Mouse (Mus musculus) limb, embryonic 15.5 days (tissue): ENCODE measurements around the gene Ahnak. TPM values are rescaled to one million over a fixed set of nuclear protein-coding genes. Genes with fewer than 3 reads are reported as not detected.

Experiments
- ATAC-seq: fragments of 200-750 bp; cut with Nextera tagmentation; 2 replicates; pipeline ENCODE4 v1.8.0; 2017; ENCODE audit warnings: low read depth, moderate TSS enrichment; ENCODE audit not compliant: insufficient number of reproducible peaks, low FRiP score, low TSS enrichment
- H3K27ac ChIP-seq: fragments of 300-500 bp; sonication (generic); 2 replicates; pipeline ENCODE4 v1.5.1; 2015; ENCODE audit warnings: moderate library complexity, mild to moderate bottlenecking, inconsistent platforms
- H3K27me3 ChIP-seq: fragments of 300-500 bp; sonication (generic); 2 replicates; pipeline ENCODE4 v1.6.1; 2015; ENCODE audit warnings: inconsistent platforms
- H3K36me3 ChIP-seq: fragments of 300-500 bp; sonication (generic); 2 replicates; pipeline ENCODE4 v1.6.1; 2015; ENCODE audit warnings: inconsistent platforms
- H3K4me1 ChIP-seq: fragments of 300-500 bp; sonication (generic); 2 replicates; pipeline ENCODE4 v1.6.1; 2015; ENCODE audit warnings: inconsistent platforms
- H3K4me2 ChIP-seq: fragments of 300-500 bp; sonication (generic); 2 replicates; pipeline ENCODE4 v1.6.1; 2015; ENCODE audit warnings: mild to moderate bottlenecking, inconsistent platforms
- H3K4me3 ChIP-seq: fragments of 300-500 bp; sonication (generic); 2 replicates; pipeline ENCODE4 v1.5.1; 2015; ENCODE audit warnings: mild to moderate bottlenecking, inconsistent platforms
- H3K9ac ChIP-seq: fragments of 300-500 bp; sonication (generic); 2 replicates; pipeline ENCODE4 v1.6.1; 2015; ENCODE audit warnings: inconsistent platforms
- H3K9me3 ChIP-seq: fragments of 300-500 bp; sonication (generic); 2 replicates; pipeline ENCODE4 v1.6.1; 2016; ENCODE audit warnings: inconsistent platforms
- WGBS: fragments of 180-500 bp; shearing (Covaris S2); methylation state at CpG from one replicate; pipeline ENCODE4 v1.1.7; 2015; 5-methylcytosine and 5-hydroxymethylcytosine counted together
- polyA plus RNA-seq: library from polyadenylated mRNA; unstranded; fragments of >200 nt; fragmentation: Nextera tagmentation; extraction: Ambion mirVana; gene quantifications from 2 replicates; pipeline ENCODE4 v1.2.1, GENCODE M21; 2015

Gene Ahnak
- polyA plus RNA-seq, 1 experiment from 2014 or later: 104 TPM

- no peak for ATAC-seq
- 79% methylated on average over 13 of the region's 13 CpGs for WGBS
These were observed 108.4 kb downstream of the Ahnak start for GRCm38 (mm10) chr19:9097441-9097840.

GRCm38 (mm10) chr19:9099751-9100150 lies 110.7 kb downstream of the Ahnak start:
- no peaks in the 10 kb centered on the region for H3K36me3 ChIP-seq
- no peaks in the 10 kb centered on the region for H3K9me3 ChIP-seq
- ATAC-seq: no peak
- H3K27me3 ChIP-seq: no peaks in the 10 kb centered on the region
- H3K9ac ChIP-seq: no peak overlapping the region
- 85% methylated on average over 8 of the region's 8 CpGs for WGBS
- H3K4me1 ChIP-seq: 0 out of 2 replicates have a peak, but pooled peaks cover under 1% of the 10 kb centered on the region
- no peak overlapping the region for H3K4me3 ChIP-seq
- no peak overlapping the region for H3K27ac ChIP-seq
- H3K4me2 ChIP-seq: no peak overlapping the region

More at GRCm38 (mm10) chr19:9097441-9097840, 108.4 kb downstream of the Ahnak start:
- no peak overlapping the region for H3K27ac ChIP-seq
- no peaks in the 10 kb centered on the region for H3K4me1 ChIP-seq
- H3K9me3 ChIP-seq: no peaks in the 10 kb centered on the region
- H3K27me3 ChIP-seq: no peaks in the 10 kb centered on the region
- H3K4me2 ChIP-seq: no peak overlapping the region
- no peak overlapping the region for H3K4me3 ChIP-seq
- H3K9ac ChIP-seq: no peak overlapping the region
- H3K36me3 ChIP-seq: no peaks in the 10 kb centered on the region

- no peak overlapping the region for H3K4me2 ChIP-seq
- WGBS: 78% methylated on average over 17 of the region's 17 CpGs
- 0 out of 2 replicates have a peak, but pooled peaks cover 6% of the 10 kb centered on the region for H3K4me1 ChIP-seq
- no peak overlapping the region for H3K27ac ChIP-seq
- no peak overlapping the region for H3K4me3 ChIP-seq
- ATAC-seq: no peak
- no peak overlapping the region for H3K9ac ChIP-seq
- no peaks in the 10 kb centered on the region for H3K9me3 ChIP-seq
- H3K27me3 ChIP-seq: no peaks in the 10 kb centered on the region
- H3K36me3 ChIP-seq: no peaks in the 10 kb centered on the region
These were observed 111.4 kb downstream of the Ahnak start for GRCm38 (mm10) chr19:9100297-9101061.

GRCm38 (mm10) chr19:9101062-9101457 lies 112.0 kb downstream of the Ahnak start:
- H3K9ac ChIP-seq: no peak overlapping the region
- WGBS: 62% methylated on average over 2 of the region's 2 CpGs

GRCm38 (mm10) chr19:9103986-9104385 lies 114.9 kb downstream of the Ahnak start:
- H3K9ac ChIP-seq: no peak overlapping the region
- no peak overlapping the region for H3K4me2 ChIP-seq
- H3K27ac ChIP-seq: no peak overlapping the region
- H3K36me3 ChIP-seq: no peaks in the 10 kb centered on the region
- peaks cover 24% of the 10 kb centered on the region for H3K4me1 ChIP-seq
- 66% methylated on average over 4 of the region's 4 CpGs for WGBS
- H3K9me3 ChIP-seq: no peaks in the 10 kb centered on the region
- ATAC-seq: no peak
- no peak overlapping the region for H3K4me3 ChIP-seq
- H3K27me3 ChIP-seq: no peaks in the 10 kb centered on the region

More at GRCm38 (mm10) chr19:9101062-9101457, 112.0 kb downstream of the Ahnak start:
- Histone ChIP-seq H3K4me1 (peaks cover 9% of the 10 kb centered on the region), H3K27me3 (no peaks in the 10 kb centered on the region), H3K27ac (no peak overlapping the region), H3K4me2 (no peak overlapping the region), H3K4me3 (no peak overlapping the region), H3K36me3 (no peaks in the 10 kb centered on the region), H3K9me3 (no peaks in the 10 kb centered on the region)
- no peak for ATAC-seq

GRCm38 (mm10) chr19:9105101-9105685 lies 116.1 kb downstream of the Ahnak start:
- 65% methylated on average over 3 of the region's 3 CpGs for WGBS
- H3K9me3 ChIP-seq: no peaks in the 10 kb centered on the region
- no peaks in the 10 kb centered on the region for H3K36me3 ChIP-seq
- H3K4me3 ChIP-seq: no peak overlapping the region
- H3K4me1 ChIP-seq: peaks cover 24% of the 10 kb centered on the region
- no peak overlapping the region for H3K9ac ChIP-seq
- no peaks in the 10 kb centered on the region for H3K27me3 ChIP-seq
- peak overlapping the region; percentile 79 for H3K27ac ChIP-seq
- no peak overlapping the region for H3K4me2 ChIP-seq
- no peak for ATAC-seq

- H3K4me2 ChIP-seq: 0 out of 2 replicates have a peak overlapping the region, but pooled peaks have one; percentile 1
- H3K4me3 ChIP-seq: no peak overlapping the region
- 39% methylated on average over 5 of the region's 5 CpGs for WGBS
- H3K27ac ChIP-seq: peak overlapping the region; percentile 79
- H3K27me3 ChIP-seq: no peaks in the 10 kb centered on the region
- no peak overlapping the region for H3K9ac ChIP-seq
- peaks cover 24% of the 10 kb centered on the region for H3K4me1 ChIP-seq
- H3K9me3 ChIP-seq: no peaks in the 10 kb centered on the region
- H3K36me3 ChIP-seq: no peaks in the 10 kb centered on the region
- no peak for ATAC-seq
These were observed 117.0 kb downstream of the Ahnak start for GRCm38 (mm10) chr19:9106096-9106495.

GRCm38 (mm10) chr19:9106751-9107378 lies 117.8 kb downstream of the Ahnak start:
- Histone ChIP-seq H3K9ac (no peak overlapping the region), H3K4me2 (no peak overlapping the region), H3K9me3 (no peaks in the 10 kb centered on the region), H3K4me3 (no peak overlapping the region), H3K27ac (peak overlapping the region; percentile 79), H3K4me1 (peaks cover 24% of the 10 kb centered on the region), H3K36me3 (no peaks in the 10 kb centered on the region), H3K27me3 (no peaks in the 10 kb centered on the region)
- ATAC-seq: 0 out of 2 replicates have a peak, but pooled peaks have one; percentile 37
- WGBS: 25% methylated on average over 4 of the region's 4 CpGs

- Histone ChIP-seq H3K4me1 (peaks cover 24% of the 10 kb centered on the region), H3K9me3 (no peaks in the 10 kb centered on the region), H3K4me2 (no peak overlapping the region), H3K9ac (no peak overlapping the region), H3K4me3 (no peak overlapping the region), H3K27me3 (no peaks in the 10 kb centered on the region), H3K36me3 (0 out of 2 replicates have a peak, but pooled peaks cover 2% of the 10 kb centered on the region), H3K27ac (peak overlapping the region; percentile 79)
- 54% methylated on average over 1 of the region's 1 CpGs for WGBS
- ATAC-seq: no peak
These were observed 118.3 kb downstream of the Ahnak start for GRCm38 (mm10) chr19:9107379-9107755.

GRCm38 (mm10) chr19:9108536-9108935 lies 119.5 kb downstream of the Ahnak start:
- no peak overlapping the region for H3K4me3 ChIP-seq
- no peaks in the 10 kb centered on the region for H3K9me3 ChIP-seq
- H3K27me3 ChIP-seq: no peaks in the 10 kb centered on the region
- H3K36me3 ChIP-seq: peaks cover 13% of the 10 kb centered on the region
- WGBS: 91% methylated on average over 1 of the region's 1 CpGs
- no peak for ATAC-seq
- no peak overlapping the region for H3K27ac ChIP-seq
- H3K4me1 ChIP-seq: peaks cover 24% of the 10 kb centered on the region
- H3K4me2 ChIP-seq: no peak overlapping the region
- no peak overlapping the region for H3K9ac ChIP-seq

GRCm38 (mm10) chr19:9110182-9110869 lies 121.2 kb downstream of the Ahnak start:
- H3K9me3 ChIP-seq: no peaks in the 10 kb centered on the region
- H3K4me1 ChIP-seq: peaks cover 18% of the 10 kb centered on the region
- H3K4me2 ChIP-seq: no peak overlapping the region
- WGBS: 52% methylated on average over 4 of the region's 4 CpGs
- ATAC-seq: no peak
- no peaks in the 10 kb centered on the region for H3K27me3 ChIP-seq
- no peak overlapping the region for H3K9ac ChIP-seq
- no peak overlapping the region for H3K4me3 ChIP-seq
- peaks cover 19% of the 10 kb centered on the region for H3K36me3 ChIP-seq
- no peak overlapping the region for H3K27ac ChIP-seq
